Mouse (Mus musculus) liver, embryonic 15.5 days (tissue): ENCODE measurements around the gene Cdk14. TPM values are rescaled to one million over a fixed set of nuclear protein-coding genes. Genes with fewer than 3 reads are reported as not detected.

ENCODE experiments used
- ATAC-seq: fragments of 200-750 bp; cut with Nextera tagmentation; 2 replicates; pipeline ENCODE4 v1.8.0; 2017; ENCODE audit warnings: moderate number of reproducible peaks, mild to moderate bottlenecking, moderate library complexity; ENCODE audit not compliant: insufficient read depth
- H3K27ac ChIP-seq: fragments of 300-500 bp; sonication (generic); replicated peaks from 2 replicates; pipeline ENCODE4 v1.5.1; 2015; ENCODE audit warnings: mild to moderate bottlenecking, inconsistent platforms
- H3K27me3 ChIP-seq: fragments of 300-500 bp; sonication (generic); 2 replicates; pipeline ENCODE4 v1.6.1; 2015; ENCODE audit warnings: mild to moderate bottlenecking, inconsistent platforms
- H3K36me3 ChIP-seq: fragments of 300-500 bp; sonication (generic); replicated peaks from 2 replicates; pipeline ENCODE4 v1.6.1; 2015; ENCODE audit warnings: moderate library complexity, mild to moderate bottlenecking, inconsistent platforms
- H3K4me1 ChIP-seq: fragments of 300-500 bp; sonication (generic); replicated peaks from 2 replicates; pipeline ENCODE4 v1.6.1; 2015; ENCODE audit warnings: inconsistent platforms
- H3K4me2 ChIP-seq: fragments of 300-500 bp; sonication (generic); 2 replicates; pipeline ENCODE4 v1.6.1; 2015; ENCODE audit warnings: moderate library complexity, mild to moderate bottlenecking, inconsistent platforms
- H3K4me3 ChIP-seq: fragments of 300-500 bp; sonication (generic); replicated peaks from 2 replicates; pipeline ENCODE4 v1.5.1; 2015; ENCODE audit warnings: mild to moderate bottlenecking, inconsistent platforms
- H3K9ac ChIP-seq: fragments of 300-500 bp; sonication (generic); 2 replicates; pipeline ENCODE4 v1.6.1; 2015; ENCODE audit warnings: moderate library complexity, mild to moderate bottlenecking, inconsistent platforms
- H3K9me3 ChIP-seq: fragments of 300-500 bp; sonication (generic); replicated peaks from 2 replicates; pipeline ENCODE4 v1.6.1; 2016; ENCODE audit warnings: inconsistent platforms
- WGBS: fragments of 180-500 bp; shearing (Covaris S2); methylation state at CpG from one replicate; pipeline ENCODE4 v1.1.7; 2015; ENCODE audit warnings: mixed read lengths; ENCODE audit not compliant: insufficient replicate concordance; 5-methylcytosine and 5-hydroxymethylcytosine counted together
- polyA plus RNA-seq: library from polyadenylated mRNA; unstranded; fragments of >200 nt; fragmentation: Nextera tagmentation; extraction: Ambion mirVana; gene quantifications from 2 replicates; pipeline ENCODE4 v1.2.1, GENCODE M21; 2015

Gene Cdk14
- polyA plus RNA-seq, 1 experiment from 2014 or later, result 1.2 TPM

DNA sequence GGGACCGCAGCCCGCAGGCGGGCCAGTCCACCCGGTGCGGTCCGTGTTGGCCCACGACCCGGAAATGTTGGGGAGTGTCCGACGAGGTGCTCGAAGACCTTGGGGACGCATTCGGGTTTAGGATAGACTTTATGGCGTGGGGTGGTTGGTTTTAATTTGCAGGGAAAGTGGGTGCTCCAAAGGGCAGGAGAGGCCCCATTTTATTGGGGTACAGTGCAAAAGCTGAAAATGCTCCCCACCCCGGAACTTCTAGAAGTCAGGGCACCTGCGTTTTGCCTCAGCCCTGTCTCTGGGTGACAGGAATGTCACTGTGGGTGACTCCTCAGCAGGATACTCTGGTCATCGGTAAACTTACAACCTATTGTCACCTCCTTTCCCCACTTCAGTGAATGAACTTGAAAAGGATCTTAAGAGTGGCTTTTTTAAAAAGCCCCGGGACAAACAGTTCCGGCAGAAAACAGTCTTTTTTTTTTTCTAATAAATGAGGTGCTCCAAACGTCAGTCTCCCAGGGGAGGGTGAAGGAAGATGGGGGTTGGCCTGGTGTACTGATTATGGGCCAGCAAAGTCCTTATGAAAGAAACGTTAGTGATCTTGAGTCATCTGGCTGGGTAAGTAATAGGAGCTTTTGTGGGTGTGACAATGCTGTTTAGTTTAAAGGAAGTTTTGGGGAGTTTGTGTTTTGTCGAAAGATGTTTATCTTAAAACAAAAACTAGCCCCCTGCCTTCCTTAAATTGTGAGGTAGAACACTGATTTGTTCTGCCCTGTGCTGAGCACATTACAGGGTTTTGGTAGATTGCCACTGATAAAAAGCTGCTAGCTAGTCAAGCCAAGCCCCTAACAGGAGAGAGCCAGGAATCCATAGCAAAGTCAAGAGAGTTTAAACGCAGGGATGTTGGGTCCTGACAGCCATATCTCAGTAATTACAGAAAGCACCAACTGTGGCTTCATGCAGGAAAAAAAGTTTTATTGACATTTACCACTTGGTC is 39.1 kb downstream of the Cdk14 start:
- Histone ChIP-seq H3K4me2 (peak overlapping the region; percentile 73), H3K27me3 (peaks cover 44% of the 10 kb centered on the region), H3K4me3 (peak overlapping the region; percentile 62), H3K36me3 (no peaks in the 10 kb centered on the region), H3K4me1 (0 out of 2 replicates have a peak, but pooled peaks cover 2% of the 10 kb centered on the region), H3K27ac (no peak overlapping the region), H3K9me3 (no peaks in the 10 kb centered on the region), H3K9ac (no peak overlapping the region)
- WGBS, result 5% methylated on average over 23 of the region's 23 CpGs
- no peak for ATAC-seq

DNA sequence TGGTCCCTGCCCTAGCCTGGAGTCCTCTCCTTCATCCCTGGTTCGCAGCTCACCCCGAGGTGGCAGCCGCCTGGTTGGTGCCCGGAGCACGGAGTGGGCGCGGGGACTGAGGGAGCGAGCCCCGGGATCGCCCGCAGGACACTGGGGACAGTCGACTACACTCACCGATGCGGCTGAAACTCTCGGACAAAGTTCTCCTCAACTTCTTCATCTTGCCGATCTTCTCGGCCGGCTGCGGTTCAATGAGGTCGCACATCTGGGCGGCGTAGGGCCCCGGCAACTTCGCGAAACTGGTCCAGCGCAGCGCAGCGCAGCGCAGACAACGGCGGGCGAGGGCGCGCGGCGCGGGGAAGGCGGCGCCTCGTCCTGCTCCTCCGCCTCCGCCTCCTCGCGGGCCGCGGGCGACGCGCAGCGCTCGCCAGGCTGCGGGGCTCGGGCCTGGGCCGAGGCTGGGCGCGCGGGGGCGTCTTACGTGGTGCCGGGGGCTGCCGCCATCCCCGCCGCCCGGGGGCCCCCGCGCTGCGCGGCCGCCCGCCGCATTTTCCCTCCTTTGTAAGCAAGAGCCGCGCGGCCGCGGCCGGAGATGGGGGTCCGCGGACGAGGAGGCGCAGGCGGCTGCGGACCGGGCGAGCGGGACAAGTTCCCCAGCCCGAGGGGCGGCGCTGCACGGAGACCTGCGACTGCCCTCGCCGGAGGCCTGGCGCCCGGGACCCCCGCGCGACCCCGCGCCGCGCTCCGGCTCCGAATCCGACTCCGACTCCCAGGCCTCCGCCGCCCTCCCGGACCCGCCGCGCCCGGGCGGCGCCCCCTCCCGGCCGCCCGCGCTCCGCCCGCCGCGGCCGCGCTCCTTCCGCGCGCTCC is 40.0 kb downstream of the Cdk14 start:
- ATAC-seq, result peak; percentile 82
- WGBS, result under 1% methylated on average over 123 of the region's 128 CpGs
- peaks cover 44% of the 10 kb centered on the region for H3K27me3 ChIP-seq

DNA sequence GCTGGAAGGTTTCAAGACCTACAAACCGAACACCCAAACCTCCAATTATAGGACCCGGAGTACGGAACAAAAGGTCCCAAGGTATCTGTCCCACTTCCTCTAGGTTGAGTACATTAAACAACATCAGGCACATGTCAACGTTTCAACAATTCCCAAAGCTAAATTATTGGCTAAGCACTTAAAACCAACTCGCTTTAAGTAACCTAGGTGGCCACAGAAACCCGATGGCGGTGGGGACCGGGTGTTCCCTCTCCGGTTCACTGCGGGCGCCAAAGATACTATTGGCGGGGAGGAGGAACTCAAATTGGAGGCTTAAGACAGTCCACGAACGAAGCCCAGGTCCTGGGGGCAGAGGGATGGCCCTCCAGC is 40.6 kb downstream of the Cdk14 start:
- Histone ChIP-seq H3K4me3 (peak overlapping the region; percentile 62), H3K36me3 (no peaks in the 10 kb centered on the region), H3K9me3 (no peaks in the 10 kb centered on the region), H3K4me1 (0 out of 2 replicates have a peak, but pooled peaks cover 4% of the 10 kb centered on the region), H3K27me3 (peaks cover 44% of the 10 kb centered on the region), H3K27ac (no peak overlapping the region), H3K9ac (no peak overlapping the region), H3K4me2 (peak overlapping the region; percentile 73)
- 2% methylated on average over 14 of the region's 14 CpGs for WGBS
- ATAC-seq, result no peak

More for the DNA sequence above, 40.0 kb downstream of the Cdk14 start:
- 0 out of 2 replicates have a peak, but pooled peaks cover 2% of the 10 kb centered on the region for H3K4me1 ChIP-seq
- peak overlapping the region; percentile 73 for H3K4me2 ChIP-seq
- H3K36me3 ChIP-seq, result no peaks in the 10 kb centered on the region
- H3K9me3 ChIP-seq, result no peaks in the 10 kb centered on the region
- no peak overlapping the region; the same call in 1 of the 2 replicates for H3K9ac ChIP-seq
- no peak overlapping the region for H3K27ac ChIP-seq
- H3K4me3 ChIP-seq, result peak overlapping the region; percentile 62

DNA sequence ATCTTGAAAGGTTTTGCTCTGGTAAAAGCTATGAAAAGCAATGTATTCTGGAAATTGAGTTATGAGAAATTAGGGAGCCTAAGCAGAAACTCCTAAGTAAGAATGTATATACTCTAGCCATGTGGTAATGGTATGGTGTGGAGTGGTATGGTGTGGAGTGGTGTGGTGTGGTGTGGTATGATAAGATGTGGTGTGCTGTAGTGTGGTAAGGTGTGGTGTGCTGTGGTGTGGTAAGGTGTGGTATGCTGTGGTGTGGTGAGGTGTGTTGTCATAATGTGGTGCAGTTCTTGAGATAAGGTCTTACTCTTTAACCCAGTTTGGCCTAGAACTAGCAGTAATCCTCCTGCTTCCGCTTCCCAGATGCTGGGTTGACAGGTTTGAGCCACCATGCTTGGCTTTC is 45.7 kb downstream of the Cdk14 start:
- ATAC-seq, result peak; percentile 75
- Histone ChIP-seq H3K4me1 (0 out of 2 replicates have a peak, but pooled peaks cover 3% of the 10 kb centered on the region), H3K4me2 (no peak overlapping the region), H3K27ac (no peak overlapping the region), H3K27me3 (peaks cover 20% of the 10 kb centered on the region), H3K36me3 (no peaks in the 10 kb centered on the region), H3K9me3 (no peaks in the 10 kb centered on the region), H3K4me3 (no peak overlapping the region), H3K9ac (no peak overlapping the region)
- 70% methylated on average over 1 of the region's 1 CpGs for WGBS

DNA sequence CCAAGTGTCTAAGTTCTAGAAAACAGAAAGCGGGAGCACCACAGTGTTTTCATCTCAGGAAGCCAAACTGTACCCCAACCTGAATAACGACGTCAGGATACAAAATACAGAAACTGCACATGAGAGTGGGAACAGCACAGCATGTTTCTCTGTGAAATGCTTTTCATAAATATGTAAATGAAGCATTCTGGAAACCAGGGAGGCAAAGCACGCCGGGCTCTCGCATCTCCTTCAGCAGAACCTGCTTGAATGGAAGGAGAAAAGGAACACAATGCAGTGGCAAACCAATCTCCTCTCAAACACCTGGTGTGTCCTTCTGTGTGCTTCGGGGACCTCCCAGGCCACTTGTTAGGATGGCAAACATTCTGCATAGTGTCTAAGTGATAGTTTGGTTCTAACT is 46.6 kb downstream of the Cdk14 start:
- no peaks in the 10 kb centered on the region for H3K36me3 ChIP-seq
- 0 out of 2 replicates have a peak, but pooled peaks cover 3% of the 10 kb centered on the region for H3K4me1 ChIP-seq
- H3K4me3 ChIP-seq, result no peak overlapping the region
- no peak overlapping the region for H3K27ac ChIP-seq
- H3K9ac ChIP-seq, result no peak overlapping the region
- 68% methylated on average over 7 of the region's 7 CpGs for WGBS
- no peak for ATAC-seq
- H3K27me3 ChIP-seq, result peaks cover 11% of the 10 kb centered on the region
- no peak overlapping the region for H3K4me2 ChIP-seq
- no peaks in the 10 kb centered on the region for H3K9me3 ChIP-seq

DNA sequence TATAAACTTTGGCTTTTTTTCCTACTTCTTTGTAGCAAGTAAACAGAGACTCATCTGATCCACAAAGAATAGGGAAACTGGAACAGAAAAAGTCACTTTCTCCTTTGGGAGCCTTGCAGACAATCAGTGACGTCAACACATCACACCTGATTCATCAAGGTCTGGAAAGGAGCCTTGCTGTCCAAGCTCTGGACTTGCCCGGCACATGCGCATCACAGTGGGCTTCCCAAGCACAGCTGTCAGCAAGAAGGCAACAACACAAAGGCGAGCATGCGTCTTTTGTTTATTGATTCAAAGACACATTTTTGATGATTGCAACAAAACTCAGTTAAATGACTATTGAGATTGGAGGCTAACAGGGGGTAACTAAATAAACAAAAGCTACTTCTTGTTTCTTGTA is 47.2 kb downstream of the Cdk14 start:
- no peak overlapping the region for H3K9ac ChIP-seq
- H3K9me3 ChIP-seq, result no peaks in the 10 kb centered on the region
- H3K4me1 ChIP-seq, result 0 out of 2 replicates have a peak, but pooled peaks cover 3% of the 10 kb centered on the region
- peaks cover 5% of the 10 kb centered on the region for H3K27me3 ChIP-seq
- H3K4me3 ChIP-seq, result no peak overlapping the region
- ATAC-seq, result no peak
- no peak overlapping the region for H3K27ac ChIP-seq
- H3K4me2 ChIP-seq, result no peak overlapping the region
- no peaks in the 10 kb centered on the region for H3K36me3 ChIP-seq
- WGBS, result 67% methylated on average over 5 of the region's 5 CpGs

DNA sequence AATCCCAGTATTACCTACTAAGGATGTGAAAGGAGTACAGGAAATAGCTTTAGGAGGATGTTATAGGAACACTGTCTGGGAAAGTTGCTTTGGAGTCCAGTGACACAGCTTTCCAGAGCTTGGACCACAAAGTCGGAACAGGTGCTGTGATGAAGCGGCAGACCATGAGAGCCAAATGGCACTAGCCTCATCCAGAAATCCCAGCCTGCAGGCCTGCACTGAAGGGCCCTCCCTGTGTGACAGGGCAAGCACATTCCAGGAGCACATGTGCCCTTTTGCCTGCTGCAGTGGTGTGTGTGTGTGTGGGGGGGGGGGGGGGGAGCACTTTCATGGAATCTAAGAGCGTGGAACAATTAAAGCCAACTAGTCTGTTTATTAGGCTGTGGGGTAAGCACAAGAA is 47.8 kb downstream of the Cdk14 start:
- no peak overlapping the region for H3K9ac ChIP-seq
- no peaks in the 10 kb centered on the region for H3K36me3 ChIP-seq
- H3K27ac ChIP-seq, result no peak overlapping the region
- no peaks in the 10 kb centered on the region for H3K9me3 ChIP-seq
- no peak for ATAC-seq
- no peak overlapping the region for H3K4me3 ChIP-seq
- 0 out of 2 replicates have a peak, but pooled peaks cover 3% of the 10 kb centered on the region for H3K4me1 ChIP-seq
- WGBS, result 81% methylated on average over 3 of the region's 3 CpGs
- H3K27me3 ChIP-seq, result no peaks in the 10 kb centered on the region; the same call in 1 of the 2 replicates
- no peak overlapping the region for H3K4me2 ChIP-seq

DNA sequence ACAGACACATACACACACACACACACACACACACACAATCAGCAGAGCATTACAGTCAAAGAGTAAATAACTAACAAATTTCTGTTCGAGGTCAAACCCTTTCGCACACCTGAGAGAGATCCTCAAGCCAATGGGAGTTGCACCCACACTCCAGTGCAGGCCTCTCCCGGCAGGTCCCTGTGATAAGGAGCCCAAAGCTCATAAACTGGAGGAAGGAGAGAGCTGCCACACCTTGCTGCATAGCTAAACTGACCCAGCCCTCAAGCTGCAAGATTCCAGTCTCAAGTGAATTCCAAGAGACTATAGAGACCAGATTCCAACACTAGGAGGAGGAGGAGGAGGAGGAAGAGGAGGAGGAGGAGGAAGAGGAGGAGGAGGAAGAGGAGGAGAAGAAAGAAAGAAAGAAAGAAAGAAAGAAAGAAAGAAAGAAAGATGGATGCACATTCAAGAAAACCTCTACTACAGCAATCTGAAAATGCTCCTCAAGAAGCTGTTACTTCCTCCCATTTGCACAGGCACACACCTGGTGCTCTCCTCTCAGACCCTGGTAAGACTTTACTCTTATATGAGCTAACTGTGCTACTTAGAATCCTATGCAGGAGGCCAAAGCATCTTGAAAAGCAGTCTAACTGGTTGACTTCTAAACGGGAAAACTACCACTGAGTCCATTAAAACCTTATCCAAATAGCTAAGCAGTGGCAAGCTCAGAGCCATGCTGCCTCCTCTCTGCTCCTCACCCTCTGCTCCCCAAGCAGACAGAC is 49.6 kb downstream of the Cdk14 start:
- Histone ChIP-seq H3K4me3 (no peak overlapping the region), H3K27me3 (no peaks in the 10 kb centered on the region), H3K9me3 (no peaks in the 10 kb centered on the region), H3K4me2 (no peak overlapping the region), H3K9ac (no peak overlapping the region), H3K4me1 (0 out of 2 replicates have a peak, but pooled peaks cover 3% of the 10 kb centered on the region), H3K36me3 (no peaks in the 10 kb centered on the region), H3K27ac (no peak overlapping the region)
- no peak for ATAC-seq
- 41% methylated on average over 4 of the region's 4 CpGs for WGBS

DNA sequence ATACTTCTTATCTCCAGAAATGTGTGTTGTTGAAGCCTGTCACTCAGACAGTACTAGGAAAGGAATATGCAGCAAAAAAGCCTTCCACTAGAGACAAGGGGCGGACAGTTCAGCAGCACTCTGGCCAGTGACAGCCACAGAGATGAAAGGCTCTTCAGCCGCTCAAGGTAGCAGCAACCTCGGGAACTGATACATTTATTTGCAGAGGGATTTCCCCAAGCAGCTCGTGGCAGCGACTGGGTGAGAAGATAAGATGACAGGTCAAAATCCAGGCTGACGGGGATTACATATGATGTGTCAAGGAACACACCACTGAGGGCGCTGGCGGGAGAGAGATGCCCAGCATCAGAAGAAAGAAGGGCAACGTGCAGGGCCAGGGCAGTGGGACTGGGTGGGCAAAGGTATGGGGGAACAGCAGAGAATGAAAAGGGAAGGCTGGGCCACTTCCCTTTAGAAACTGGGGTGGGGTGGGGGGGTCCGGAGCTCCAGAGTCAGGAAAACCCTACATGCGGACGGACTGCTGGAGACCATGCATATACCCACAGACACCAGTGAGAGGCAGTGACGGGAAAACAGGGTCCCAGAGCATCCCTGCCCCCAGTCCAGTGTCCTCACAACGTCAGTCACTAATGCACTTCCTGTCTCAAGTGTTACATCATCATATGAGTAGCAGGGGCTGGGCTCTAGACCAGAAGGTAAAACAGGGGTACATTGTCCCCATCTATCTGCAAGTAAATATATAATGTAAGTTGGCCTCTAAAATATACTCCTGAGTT is 51.5 kb downstream of the Cdk14 start:
- Histone ChIP-seq H3K4me3 (no peak overlapping the region), H3K4me2 (no peak overlapping the region)

DNA sequence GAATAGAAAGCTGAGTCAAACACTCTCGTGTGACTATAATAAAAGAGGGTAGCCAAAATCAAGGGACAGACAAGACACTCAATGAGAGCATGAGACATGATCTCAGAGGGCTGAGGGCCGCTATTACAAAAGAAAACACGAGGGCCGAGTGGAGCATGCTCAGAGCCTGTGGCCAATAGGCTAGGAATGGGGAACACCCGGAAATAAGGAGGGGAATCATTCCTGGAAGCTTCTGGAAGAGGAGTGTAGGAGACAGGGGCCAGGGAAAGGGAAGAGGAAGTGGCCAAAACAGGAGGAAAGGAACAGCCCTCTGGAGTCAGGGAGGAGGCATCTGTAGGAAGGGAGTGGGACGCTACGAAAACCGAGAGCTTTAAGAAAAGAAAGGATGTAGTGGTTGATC is 52.6 kb downstream of the Cdk14 start:
- Histone ChIP-seq H3K9me3 (no peaks in the 10 kb centered on the region), H3K36me3 (no peaks in the 10 kb centered on the region)
- 67% methylated on average over 8 of the region's 8 CpGs for WGBS

More for the DNA sequence above, 51.5 kb downstream of the Cdk14 start:
- no peak overlapping the region for H3K27ac ChIP-seq
- no peak overlapping the region for H3K9ac ChIP-seq
- WGBS, result 38% methylated on average over 14 of the region's 14 CpGs
- no peaks in the 10 kb centered on the region for H3K27me3 ChIP-seq
- no peaks in the 10 kb centered on the region for H3K9me3 ChIP-seq
- no peaks in the 10 kb centered on the region for H3K4me1 ChIP-seq
- H3K36me3 ChIP-seq, result no peaks in the 10 kb centered on the region
- no peak for ATAC-seq

More for the DNA sequence above, 52.6 kb downstream of the Cdk14 start:
- Histone ChIP-seq H3K27me3 (no peaks in the 10 kb centered on the region), H3K27ac (no peak overlapping the region), H3K4me3 (no peak overlapping the region), H3K4me1 (no peaks in the 10 kb centered on the region), H3K9ac (no peak overlapping the region), H3K4me2 (no peak overlapping the region)
- no peak for ATAC-seq
